Mouse (Mus musculus): Measurements from ENCODE around the gene Gm853.

- TF ChIP-seq CTCF (IDR thresholded peaks at IDR 0.05; ENCODE audit: insufficient read depth, low read depth, low read length) (no peak), POLR2A (IDR thresholded peaks at IDR 0.05; ENCODE audit: insufficient read depth, low read depth, low read length) (no peak)
Observed at GRCm38 (mm10) chr4:130244749-130245148, 22.5 kb upstream of the Gm853 start.
